Mouse (Mus musculus) thymus, adult 2 months (tissue): ENCODE measurements around the gene Mlx.

Experiments used
- CTCF ChIP-seq: fragments of 200-500 bp; IDR thresholded peaks from 2 replicates; pipeline ENCODE4 v1.5.1; 2012; ENCODE audit warnings: mild to moderate bottlenecking, control low read depth, low read length, moderate library complexity, borderline replicate concordance; ENCODE audit not compliant: control insufficient read depth, poor library complexity, insufficient read depth; ENCODE audit errors: extremely low read depth
- POLR2A ChIP-seq: fragments of 200-500 bp; IDR thresholded peaks from 2 replicates; pipeline ENCODE4 v1.6.1; 2012; ENCODE audit warnings: mild to moderate bottlenecking, low read length, control low read depth, moderate library complexity; ENCODE audit not compliant: control insufficient read depth, poor library complexity, insufficient read depth; ENCODE audit errors: extremely low read depth

DNA sequence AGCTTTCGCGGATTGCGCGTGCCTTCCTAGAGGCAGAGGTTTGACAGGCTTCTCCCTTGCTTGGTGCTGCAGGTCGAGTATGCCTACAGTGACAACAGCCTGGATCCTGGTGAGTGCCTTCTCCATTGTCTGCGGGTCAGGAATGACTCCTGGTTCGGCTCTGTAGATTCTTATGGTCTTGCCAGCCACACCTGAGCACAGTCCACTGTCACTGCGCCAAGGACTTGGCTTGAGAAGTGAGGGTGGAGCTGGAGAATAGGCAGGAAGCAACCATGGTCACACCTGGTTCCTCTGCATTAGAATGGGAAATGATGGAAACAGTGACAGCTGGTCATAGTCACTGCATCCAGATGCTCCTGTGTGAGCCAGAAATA lies 592 bp downstream of the Mlx start:
- TF ChIP-seq CTCF (no peak; the same call in 1 of the 2 replicates), POLR2A (no peak)
